Mouse (Mus musculus) lung, adult 10 weeks (tissue): ENCODE measurements around the gene Fam114a1. TPM values are rescaled to one million over a fixed set of nuclear protein-coding genes. Genes with fewer than 3 reads are reported as not detected.

Experiments
- polyA plus RNA-seq: library from polyadenylated mRNA; stranded (reverse); fragments of 350-450 nt; fragmentation: Illumina TruSeq; extraction: RNeasy Lipid Tissue Mini Kit (QIAGEN cat#74804); gene quantifications from one replicate; pipeline ENCODE4 v1.2.3, GENCODE M21; 2014; ENCODE audit warnings: low read depth, low replicate concordance; ENCODE audit not compliant: insufficient read depth

The Fam114a1 gene
- 15.2 TPM for polyA plus RNA-seq

DNA sequence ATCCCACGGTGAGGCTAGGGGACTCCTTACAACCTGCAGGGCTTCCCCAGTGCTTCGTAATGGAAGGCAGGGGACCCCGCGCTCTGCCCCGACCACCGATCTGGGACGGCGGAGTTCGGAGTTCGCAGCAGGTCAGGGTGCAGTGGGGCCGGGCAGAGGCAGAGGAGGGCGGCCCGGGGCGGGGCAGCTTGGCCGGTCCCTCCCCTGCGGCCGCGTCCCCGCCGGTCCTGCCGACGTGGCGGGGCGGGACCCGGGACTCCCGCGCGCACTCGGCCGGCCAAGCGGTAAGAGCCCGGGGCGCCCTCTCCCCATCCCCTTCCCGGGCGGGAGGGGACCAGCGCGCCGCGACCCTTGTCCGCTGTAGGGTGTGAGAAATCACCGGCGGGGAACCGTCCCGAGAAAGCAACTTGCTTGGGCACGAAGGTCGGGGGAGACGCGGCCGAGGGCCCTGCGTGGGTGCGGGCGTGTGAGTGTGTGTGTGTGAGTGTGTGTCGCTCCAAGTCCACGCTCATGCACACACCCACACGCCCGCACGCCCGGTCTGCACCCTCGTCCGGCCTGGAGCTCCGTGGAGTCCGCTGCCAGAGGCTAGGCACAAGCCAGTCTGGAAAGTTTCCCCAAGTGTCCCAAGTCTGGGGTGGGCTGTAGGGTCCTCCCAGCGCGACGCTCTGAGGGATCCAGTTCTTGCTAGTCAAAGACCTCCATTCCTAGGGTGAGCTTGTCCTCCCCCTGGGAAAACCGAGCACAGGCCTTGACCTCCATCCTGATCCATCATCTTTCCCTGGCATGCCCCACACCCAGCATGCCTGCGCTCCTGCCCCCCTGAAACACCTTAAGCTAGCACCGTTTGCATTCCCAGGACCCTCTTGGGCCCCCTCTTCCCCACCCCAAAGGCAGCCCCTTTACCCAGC, at the start of gene Fam114a1:
Gene Fam114a1, plus strand, starts transcription at position 211 of the 911 bp plus-strand sequence.

DNA sequence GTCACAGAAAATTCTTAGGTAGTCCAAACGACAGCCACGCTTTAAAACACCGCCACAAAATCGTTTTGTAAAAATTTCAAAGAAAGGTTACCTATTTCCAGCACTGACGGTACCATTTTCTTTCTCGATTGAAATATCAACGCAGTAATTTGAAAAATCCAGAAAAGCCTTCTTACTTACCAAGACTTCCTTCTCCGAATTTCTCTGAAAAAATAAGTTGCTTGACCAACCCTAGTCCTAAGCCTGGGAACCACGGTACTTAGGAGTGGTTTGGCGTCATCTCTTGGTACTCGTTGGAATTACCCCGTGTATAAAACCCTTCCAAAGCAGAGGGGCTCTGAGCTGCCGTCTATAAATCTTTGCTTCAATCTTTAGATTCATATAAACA, 10.0 kb upstream of the Fam114a1 start, which contains the start of gene Tlr6:
Gene Tlr6, minus strand, starts transcription at position 255 of the 388 bp plus-strand sequence.

Other genes starting within 250 kb of the Fam114a1 start
- 28.9 TPM for gene Klf3, start 166.7 kb upstream of the Fam114a1 start, polyA plus RNA-seq
- 2.8 TPM for gene Tlr1, start 36.5 kb upstream of the Fam114a1 start, polyA plus RNA-seq
- 1.1 TPM for gene Tlr6, start 10.0 kb upstream of the Fam114a1 start, polyA plus RNA-seq
- 2.6 TPM for gene Tmem156, start 122.1 kb downstream of the Fam114a1 start, polyA plus RNA-seq
- 118 TPM for gene Klhl5, start 137.5 kb downstream of the Fam114a1 start, polyA plus RNA-seq
- 6.4 TPM for gene Wdr19, start 229.6 kb downstream of the Fam114a1 start, polyA plus RNA-seq